Mouse (Mus musculus): ENCODE measurements around the gene Gabrr2. TPM values are rescaled to one million over a fixed set of nuclear protein-coding genes. Genes with fewer than 3 reads are reported as not detected.
A peak's percentile ranks its signal among the peaks of the same experiment; 100 is the strongest.

The Gabrr2 gene
- 0.98 and 3.7 TPM in 2 replicates for polyA plus RNA-seq (2012; rRNA removed)

DNA sequence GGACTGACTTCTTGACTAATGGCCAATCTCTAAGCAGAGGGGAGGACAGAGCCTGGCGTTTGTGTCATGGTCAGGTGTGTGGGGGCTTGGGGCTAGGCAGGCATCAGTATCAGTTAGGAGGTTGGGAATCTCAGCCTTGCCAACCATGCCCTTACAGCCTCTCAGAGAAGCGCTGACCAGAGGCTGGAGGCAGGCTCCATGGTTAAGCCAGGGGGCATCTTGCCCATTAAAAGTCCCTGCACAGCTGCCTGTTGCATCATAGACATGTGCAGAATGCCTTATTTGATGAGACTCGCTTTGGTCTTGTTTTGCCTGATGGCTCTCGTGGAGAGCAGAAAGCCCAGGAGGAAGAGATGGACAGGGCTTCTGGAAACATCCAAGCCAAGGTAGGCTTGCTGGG is at the start of gene Gabrr2:
TSS of gene Gabrr2 (plus strand) at position 19 of the 400 bp plus-strand sequence.
- DNase-seq (ENCODE audit: low read depth): no peak

DNA sequence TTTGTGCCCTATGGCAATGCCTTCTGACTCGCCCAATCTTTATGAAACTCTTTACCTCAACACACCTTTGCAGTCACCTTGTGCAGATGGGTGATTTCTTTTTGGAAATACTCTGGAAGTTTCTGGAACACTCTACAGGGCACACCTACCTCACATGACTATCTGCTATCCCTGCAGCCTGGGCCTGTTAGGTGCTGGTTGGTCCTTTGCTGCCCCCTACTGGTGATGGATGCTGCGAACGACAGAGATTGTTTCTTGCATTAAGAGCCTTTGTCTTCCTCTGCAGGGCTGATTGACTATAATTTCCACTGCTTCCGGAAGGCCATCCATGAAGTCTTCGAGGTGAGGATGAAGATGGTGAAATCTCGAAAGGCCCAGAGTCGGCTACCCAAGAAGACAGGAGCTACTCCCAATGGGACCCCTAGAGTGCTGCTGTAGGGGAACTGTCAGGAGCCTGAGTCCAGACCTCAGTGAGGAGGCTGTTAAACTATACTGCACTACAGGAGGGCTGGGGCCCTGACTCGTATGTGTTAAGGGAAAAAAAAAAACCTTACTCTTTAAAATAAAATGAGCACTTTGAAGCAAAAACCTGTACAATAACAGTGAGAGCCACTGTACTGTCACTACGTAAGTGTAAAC is 44.3 kb upstream of the Gabrr2 start:
- no peak for DNase-seq (ENCODE audit: low read depth)

DNA sequence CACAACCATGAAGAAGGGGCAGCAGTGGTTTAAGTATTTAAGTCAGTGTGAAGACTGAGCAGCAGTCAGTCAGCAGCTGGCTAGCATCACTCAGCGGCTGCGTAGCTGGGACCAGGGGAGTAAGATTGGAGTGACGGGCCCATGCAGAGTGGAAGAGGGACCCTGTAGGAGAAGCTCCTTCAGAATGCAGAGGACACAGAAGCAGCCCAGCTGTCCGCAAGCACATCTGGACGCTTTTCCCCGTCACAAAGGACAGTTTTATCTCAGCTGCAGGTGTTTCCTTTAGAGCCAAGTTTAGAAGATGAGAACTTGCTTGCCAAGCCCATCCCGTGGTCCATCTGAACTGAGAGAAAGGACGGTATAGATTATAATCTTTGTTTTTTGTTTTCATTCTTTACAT is 38.4 kb upstream of the Gabrr2 start:
- DNase-seq (ENCODE audit: low read depth): no peak

DNA sequence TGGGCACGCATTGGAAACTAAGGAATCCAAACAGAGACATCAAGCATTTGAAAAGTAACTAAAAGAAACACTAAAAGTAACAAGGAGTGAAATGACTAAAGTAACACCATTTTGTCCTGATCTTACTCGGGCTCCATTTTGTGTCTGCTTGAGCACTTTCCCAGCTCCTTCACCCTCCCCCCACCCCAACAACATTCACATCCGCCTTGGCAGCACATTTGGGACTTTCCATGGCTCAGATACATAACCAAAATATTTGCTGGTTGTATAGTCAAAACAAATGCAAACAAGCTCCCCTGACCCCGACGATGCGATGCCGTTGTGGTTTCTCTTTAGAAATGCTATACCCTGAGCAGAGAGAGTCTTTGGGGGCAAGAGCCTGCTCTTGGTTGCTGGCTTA is 33.7 kb upstream of the Gabrr2 start:
- no peak for DNase-seq (ENCODE audit: low read depth)

DNA sequence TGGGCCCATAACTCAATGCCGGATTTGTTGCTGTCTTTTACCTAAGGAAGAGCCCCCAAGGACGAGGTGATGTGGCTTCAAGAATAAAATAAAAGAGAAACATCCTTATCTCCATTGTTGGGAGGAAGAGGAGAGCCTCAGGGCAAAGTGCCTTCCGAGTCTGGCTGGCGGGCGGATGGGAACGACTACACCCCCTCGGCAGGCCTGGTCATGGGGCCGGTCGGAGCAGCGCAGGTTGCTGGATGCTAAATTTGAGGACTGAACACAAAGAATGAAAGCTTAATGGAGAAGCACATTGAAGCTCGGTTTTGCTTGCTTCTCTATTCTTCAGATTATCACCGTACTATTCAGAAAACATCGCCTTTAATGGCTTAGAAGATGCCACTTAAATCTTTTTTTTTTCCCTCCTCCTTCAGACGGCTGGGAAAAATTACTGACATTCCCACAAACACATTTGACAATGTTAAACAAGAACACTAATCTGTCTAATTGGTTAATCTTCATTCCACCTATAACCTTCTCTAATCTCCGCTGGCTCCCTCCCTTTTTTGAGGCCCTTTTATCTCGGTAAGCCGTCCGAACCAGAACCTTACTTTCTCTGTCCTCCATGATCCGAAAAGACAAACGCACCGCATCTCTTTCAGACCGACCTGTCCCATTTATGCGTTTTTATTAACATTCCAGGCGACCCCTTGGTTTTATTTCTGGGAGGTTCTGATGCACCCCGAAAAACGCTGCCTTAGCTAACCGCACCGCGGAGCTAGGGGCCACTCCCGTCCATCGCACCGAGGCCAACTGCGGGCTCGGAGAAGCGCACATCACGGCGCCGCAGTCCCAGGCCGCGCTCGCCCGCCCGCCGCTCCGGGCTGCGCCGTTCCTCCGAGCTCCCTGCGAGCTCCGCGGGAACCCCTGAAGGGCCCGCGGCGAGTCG is 32.3 kb upstream of the Gabrr2 start:
- DNase-seq (ENCODE audit: low read depth): no peak

DNA sequence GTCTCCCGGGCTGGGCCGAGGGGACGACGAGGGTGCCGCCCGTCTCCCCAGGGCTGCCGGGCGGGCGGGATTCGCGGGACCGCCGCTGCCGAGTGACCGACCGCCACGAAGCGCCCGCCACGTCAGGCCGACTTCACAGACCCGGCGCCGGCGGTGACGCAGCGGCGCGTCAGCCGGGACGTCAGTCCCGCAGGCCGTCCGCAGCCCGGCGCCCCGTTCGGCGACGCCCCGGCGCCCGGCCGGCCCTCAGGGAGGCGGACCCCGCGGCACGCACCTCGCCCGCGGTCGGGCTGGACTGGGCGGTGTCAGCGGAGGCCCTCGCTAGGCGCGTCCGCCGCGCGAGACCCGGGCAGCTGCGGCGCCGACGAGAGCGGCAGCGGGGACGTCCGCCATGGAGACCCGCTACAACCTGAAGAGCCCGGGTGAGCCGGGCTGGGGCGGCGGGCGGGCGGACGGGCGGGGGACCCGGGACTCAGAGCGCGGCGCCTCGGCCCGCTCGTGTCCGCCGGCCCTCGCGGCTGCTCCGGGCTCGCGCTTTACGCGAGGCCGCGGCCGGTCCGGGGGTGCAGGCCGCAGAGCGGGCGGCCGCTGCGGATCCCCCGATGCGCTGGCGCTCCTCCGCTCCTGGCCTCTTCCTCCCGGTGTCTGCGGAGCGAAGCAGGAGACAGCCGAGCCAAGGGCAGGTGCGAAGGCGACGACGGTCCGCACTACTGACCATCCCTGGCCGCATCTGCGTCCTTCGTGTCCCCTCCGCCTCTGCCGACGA is 31.4 kb upstream of the Gabrr2 start, which contains the start of gene Ube2j1:
TSS of gene Ube2j1 (plus strand) at position 222 of the 766 bp plus-strand sequence.
- DNase-seq (ENCODE audit: low read depth): no peak

DNA sequence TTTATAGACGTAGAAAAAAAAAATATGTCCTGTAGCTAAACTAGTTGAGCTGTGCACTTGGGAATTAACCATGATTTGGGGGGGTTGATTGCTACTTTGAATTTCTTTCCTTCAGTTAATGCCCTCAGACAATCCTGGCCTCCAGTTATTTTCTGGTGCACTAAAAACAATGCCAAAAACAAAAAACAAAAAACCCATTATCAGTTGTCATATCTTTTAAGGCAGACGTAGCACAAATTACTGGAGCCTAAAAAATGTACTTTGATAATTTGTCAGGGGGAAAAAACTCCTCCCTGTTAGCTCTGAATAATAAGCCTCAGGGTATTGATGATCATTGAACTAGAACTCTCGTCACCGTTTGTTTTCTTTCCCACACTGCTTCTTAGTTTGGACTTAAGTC is 30.8 kb upstream of the Gabrr2 start:
- DNase-seq (ENCODE audit: low read depth): no peak

DNA sequence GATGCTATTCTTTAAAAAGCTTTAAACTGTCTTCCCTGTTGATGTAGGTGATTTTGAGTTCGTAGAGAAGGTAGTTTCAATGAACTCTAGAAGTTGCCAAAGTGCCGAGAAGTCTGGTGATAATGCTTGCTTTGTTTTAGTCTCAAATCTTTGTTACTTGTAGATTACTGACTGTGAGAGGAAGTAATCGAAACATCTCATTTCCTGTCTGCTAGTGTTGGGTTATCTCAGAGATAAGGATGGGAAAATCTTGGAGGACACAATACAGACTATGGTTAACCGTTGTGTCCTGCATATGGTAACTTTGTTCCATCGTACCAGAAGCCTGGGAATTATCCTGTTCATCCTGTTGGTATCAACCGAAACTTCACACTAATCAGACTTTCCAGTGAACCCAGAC is 29.3 kb upstream of the Gabrr2 start:
- DNase-seq (ENCODE audit: low read depth): no peak

DNA sequence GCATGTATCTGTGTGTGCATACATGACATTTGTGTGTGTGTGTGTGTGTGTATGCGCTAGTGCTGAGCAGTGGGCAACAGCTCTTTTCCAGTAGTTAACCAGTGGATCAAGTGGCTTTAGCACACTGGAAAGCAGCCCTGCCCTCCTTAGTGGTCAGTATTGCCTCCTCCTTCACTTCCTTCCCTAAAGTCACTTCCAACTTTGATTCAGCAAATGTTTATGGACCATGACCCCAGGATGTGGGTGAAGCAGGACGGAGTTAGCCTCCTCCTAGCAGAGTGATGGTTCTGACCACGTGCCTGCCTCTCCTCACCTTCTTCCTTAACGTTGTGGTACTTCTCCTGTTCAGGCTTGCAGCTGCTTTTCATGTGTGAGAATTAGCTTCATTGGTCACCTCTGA is 23.0 kb upstream of the Gabrr2 start:
- DNase-seq (ENCODE audit: low read depth): no peak

DNA sequence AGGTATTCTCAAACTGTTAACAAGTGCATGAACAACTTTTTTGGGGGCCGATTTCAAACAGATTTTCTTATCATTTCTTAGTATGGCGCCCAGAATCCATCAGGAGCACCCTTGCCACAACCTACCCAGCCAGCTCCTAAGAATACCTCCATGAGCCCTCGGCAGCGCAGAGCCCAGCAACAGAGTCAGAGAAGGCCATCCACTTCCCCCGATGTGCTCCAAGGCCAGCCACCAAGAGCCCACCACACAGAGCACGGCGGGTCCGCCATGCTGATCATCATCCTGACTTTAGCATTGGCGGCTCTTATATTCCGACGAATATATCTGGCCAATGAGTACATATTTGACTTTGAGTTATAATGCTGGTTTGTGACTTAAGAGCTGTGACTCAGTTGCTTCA is 13.2 kb upstream of the Gabrr2 start:
- no peak for DNase-seq (ENCODE audit: low read depth)

DNA sequence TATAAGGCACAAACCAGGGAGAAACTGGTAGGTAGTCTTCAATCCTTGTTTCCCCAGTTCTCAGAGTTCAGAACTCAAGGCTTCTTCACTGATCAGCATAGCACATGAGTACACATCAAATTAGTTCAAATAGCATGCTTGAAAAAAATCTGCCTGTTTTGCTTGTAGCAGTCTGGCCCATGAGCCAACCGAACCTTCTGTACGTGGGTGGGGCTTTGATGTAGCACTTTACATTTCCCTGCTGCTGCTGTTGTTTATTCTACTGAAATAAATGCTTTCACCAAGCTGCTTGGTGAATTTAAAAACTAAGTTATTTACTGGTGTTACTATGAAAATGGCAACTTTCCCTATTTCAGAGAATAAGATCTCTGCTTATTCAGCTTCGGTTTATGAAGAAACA is 10.7 kb upstream of the Gabrr2 start:
- no peak for DNase-seq (ENCODE audit: low read depth)

DNA sequence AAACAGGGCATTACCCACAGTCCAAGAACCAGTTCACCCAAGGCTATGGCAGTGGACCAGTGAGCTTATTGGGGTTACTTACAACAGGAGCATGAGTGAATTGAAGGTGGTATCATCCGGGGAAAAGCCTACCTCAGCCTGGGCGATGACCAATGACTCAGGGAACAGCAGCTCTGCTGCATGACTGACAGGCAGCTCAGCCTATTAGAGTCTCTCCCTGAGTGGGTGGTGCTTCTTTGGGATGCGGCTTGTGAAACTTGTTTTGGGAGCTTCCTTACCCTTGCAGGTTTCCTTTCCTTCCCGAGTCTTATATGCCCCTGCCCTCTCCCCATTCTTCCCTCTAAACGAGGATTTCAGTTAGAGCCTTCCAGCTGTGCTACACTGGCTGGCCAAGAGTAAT is 10.1 kb upstream of the Gabrr2 start:
- DNase-seq (ENCODE audit: low read depth): no peak

DNA sequence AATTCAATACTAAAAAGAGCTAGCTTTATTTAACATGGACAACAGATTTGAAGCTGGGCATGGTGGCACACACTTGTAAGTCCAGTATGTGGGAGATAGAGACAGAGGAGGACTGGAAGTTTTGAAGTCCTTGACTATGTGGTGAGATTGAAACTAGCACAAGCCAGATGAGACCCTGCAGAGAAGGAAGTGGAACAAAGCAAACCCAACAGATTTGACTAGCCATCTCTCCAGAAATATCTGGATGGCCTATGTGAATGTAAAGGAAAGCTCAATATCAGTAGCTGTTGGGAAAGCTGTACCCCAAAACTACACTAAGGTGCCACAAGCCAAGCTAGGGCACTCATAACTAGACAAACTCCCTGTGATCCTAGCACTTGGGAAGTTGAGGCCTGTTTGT is 8.4 kb upstream of the Gabrr2 start:
- no peak for DNase-seq (ENCODE audit: low read depth)

DNA sequence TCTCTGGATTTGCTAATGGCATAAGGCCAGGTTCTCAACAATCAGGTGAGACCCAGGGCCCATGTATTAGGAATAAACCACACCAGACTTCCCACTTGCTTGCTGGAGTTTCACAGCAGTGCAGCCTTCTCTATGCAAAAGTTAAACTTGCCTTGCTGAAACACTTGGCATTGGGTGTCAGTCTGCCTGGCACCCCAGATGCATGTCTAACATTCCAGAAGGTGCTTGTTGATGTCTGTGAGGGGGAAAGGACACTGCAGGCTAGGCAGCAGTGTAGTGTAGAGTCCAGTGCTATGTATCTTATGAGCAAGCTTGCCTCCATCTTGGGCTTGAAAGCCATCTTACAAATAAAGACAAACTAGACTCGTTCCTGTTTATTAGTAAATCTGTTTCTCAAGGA is 6.5 kb upstream of the Gabrr2 start:
- no peak for DNase-seq (ENCODE audit: low read depth)

DNA sequence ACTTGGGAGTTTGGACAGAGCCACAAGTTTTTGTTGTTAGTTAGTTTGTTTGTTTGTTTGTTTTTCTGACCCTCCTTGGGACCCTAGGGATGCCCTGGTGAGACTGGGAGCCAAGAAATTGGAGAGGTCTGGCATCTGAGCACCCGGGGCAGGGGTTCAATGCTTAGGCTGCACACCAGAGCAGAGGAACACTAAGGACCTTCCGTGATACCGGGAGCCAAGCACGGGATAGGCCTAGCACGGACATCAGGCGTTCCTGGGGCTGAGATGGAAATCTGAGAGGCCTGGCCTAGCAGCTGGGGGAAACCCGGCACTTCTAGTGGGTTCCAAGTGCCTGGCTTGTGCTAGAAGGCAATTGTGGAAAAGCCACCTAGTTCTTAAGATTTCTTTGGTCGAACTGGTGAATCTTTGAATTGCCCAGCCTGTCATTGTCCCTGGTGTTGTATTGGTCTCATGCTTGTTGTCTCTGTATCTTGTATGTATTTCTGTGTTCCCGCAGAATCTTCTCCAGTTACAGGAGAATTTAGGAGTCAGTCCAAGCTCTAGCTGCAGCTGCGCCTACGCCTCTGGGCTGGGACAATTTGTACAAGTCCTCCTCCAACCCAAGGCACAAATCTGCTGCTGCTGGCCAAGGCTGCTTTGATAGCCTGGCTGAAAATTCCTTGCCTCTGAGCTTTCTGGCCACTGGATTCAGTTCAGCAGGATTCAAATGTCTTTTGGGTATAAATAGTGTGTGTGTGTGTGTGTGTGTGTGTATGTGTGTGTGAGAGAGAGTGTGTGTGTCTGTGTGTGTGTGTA is 4.7 kb upstream of the Gabrr2 start:
- DNase-seq (ENCODE audit: low read depth): peak; percentile 20

DNA sequence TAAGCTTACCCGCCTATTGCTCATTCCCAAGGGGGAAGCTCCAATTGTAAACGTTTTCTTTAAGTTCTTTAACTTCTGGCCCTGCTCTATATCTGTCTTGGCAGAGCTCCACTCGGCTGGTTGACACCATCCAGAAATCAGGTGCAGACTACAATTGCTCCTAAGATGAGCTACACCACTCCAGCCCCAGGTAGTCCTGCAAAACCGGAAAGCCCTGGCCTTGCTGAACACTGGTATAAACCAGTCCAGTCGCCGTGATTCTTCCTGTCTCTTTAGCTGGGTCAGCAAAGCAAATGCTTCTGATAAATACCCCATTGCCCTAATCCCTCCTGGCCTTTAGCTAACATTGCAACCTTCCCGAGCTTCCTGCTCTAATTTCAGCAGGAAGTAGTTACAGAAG is 1.6 kb upstream of the Gabrr2 start:
- DNase-seq (ENCODE audit: low read depth): no peak

DNA sequence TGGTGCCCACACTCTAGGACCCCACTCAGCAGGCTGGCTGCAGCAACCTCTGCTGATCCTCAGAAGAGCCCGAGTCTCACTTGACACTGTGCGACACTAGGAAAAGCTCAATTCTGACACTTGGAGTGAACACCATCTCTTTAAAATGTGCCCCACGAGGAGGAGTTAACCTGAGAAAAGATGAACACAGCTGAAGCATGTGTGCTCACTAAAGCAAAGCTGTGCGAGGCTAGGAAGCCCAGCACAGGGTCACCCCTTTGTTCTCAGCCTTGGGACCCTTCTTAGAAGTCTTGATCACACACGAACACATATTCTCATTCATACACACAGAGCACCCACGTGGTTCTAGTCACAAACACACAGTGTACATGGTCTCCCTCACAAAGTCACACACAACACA is 2.2 kb downstream of the Gabrr2 start:
- no peak for DNase-seq (ENCODE audit: low read depth)

DNA sequence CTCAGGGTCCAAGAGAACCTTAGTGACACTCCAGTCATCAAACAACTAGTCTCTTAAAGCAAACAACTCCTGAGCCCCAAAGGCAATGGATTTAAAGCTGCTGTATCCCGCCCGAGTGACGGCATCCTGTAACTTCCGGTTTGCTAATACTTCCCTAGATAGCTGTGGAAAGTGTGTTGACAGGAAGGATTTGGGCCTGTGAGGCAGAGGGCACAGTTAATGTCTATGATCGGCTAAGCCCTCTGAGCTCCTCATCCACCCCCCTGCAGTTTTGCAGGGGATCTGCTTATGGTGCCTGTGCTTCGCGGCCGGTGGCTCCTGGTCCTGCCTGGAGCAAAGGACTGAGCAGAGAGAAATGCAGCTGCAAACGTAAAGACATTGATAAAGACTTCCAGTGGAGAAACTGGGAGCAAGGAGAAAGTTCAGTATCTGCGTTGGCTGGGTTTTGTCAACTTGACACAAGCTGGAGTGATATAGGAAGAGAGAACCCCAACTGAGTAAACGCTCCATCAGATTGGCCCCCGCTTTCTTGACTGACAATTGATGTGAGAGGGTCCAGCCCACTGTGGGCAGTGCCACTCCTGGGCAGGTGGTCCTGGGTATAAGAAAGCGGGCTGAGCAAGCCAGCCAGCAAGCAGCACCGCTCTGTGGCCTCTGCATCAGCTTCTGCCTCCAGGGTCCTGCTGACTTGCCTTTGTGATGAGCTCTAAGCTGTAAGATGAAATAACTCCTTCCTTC is 3.6 kb downstream of the Gabrr2 start:
- no peak for DNase-seq (ENCODE audit: low read depth)

DNA sequence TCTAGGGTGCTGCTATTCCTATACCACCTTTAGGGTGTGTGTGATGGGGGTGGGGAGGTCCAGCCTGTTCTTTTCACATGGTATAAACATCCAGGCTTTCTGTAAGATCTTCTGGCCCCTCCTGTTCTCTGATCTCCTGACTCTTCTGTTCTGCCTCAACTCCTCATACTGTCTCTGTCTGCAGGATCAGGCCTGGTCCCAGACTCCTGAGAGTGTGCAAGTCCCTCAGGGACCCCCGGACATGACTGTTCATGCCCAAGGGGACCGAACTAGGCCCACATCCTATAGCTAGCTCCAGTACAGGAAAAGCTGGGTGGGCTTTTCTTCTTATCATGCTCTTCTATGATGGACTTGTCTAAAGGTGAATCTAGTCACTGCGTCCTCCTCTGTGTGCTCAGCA is 4.5 kb downstream of the Gabrr2 start:
- DNase-seq (ENCODE audit: low read depth): no peak

DNA sequence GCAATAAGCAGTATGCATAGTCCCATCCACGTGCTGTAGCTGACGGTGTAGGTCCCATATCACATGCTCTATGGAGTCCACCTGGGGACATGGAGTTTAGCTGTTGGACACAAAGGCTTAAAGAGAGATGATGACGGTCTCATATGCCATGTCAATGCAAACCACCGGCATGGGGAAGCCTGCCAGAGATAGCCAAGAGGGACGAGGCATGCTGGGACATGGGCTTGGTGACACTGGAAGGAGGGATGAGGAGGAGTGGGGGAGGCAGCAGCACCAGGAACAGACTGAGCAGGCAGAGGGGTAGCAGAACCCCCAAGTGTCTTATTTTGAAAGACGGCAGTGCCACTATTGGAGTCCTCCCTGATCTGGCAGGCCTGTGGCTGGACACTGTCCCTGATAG is 5.0 kb downstream of the Gabrr2 start:
- no peak for DNase-seq (ENCODE audit: low read depth)

DNA sequence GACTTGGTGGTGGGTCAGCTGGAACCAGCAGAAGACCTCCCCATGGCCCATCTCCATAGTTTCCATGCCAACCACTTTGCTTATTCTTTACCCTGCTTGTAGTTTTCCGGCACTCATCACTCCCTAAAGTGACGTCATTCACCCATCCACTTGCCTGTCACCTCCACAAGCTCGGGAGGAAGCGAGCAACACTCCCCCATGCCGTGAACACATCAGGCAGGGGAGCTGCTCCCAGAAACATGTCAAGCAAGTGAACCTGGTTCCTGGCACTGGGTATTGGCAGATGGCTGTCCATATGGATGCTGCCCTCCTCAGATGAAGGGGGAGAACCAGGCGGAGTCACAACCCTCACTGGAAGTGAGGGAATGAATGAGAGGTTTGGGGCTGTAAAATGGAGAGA is 6.1 kb downstream of the Gabrr2 start:
- DNase-seq (ENCODE audit: low read depth): no peak
